Mouse (Mus musculus): ENCODE measurements around the gene Cdh19. TPM values are rescaled to one million over a fixed set of nuclear protein-coding genes. Genes with fewer than 3 reads are reported as not detected.

Gene Cdh19
- polyA plus RNA-seq (2015; fragmentation: Nextera tagmentation; extraction: Ambion mirVana), result 0.05 TPM in 1 of 2 replicates, not detected in the other

GRCm38 (mm10) chr1:110977484-110977883 is at the start of gene Cdh19:
Cdh19 (minus strand) TSS chr1:110977584.

